Mouse (Mus musculus) 416B (cell line): ENCODE results near the gene Tmem121.

Source experiments
- DNase-seq: peaks from one replicate; pipeline ENCODE4 v3.0.0; 2011; ENCODE audit warnings: low read depth

The Tmem121 gene

GRCm38 (mm10) chr12:113185442-113186291 is at the start of gene Tmem121:
Gene Tmem121, plus strand, starts transcription at chr12:113185930.
- DNase-seq = no peak

GRCm38 (mm10) chr12:113136492-113137020 is 49.2 kb upstream of the Tmem121 start:
- no peak for DNase-seq

GRCm38 (mm10) chr12:113137260-113138213 is 48.2 kb upstream of the Tmem121 start:
- no peak for DNase-seq

- DNase-seq = no peak
Measured at GRCm38 (mm10) chr12:113138291-113138690, 47.4 kb upstream of the Tmem121 start.

- no peak for DNase-seq
Measured at GRCm38 (mm10) chr12:113138901-113139864, 46.5 kb upstream of the Tmem121 start.

- DNase-seq = no peak
Measured at GRCm38 (mm10) chr12:113139908-113140615, 45.7 kb upstream of the Tmem121 start, which contains the start of gene Crip2. Gene Crip2, plus strand, starts transcription at chr12:113140236.

GRCm38 (mm10) chr12:113140616-113141411 is 44.9 kb upstream of the Tmem121 start:
- DNase-seq = no peak

GRCm38 (mm10) chr12:113141531-113141973 is 44.2 kb upstream of the Tmem121 start:
- no peak for DNase-seq

GRCm38 (mm10) chr12:113142021-113142975 is 43.4 kb upstream of the Tmem121 start:
- no peak for DNase-seq

GRCm38 (mm10) chr12:113143164-113143563 is 42.6 kb upstream of the Tmem121 start:
- peak; percentile 21 for DNase-seq

- peak; percentile 36 for DNase-seq
Measured at GRCm38 (mm10) chr12:113144001-113144756, 41.6 kb upstream of the Tmem121 start.

GRCm38 (mm10) chr12:113144886-113145285 is 40.8 kb upstream of the Tmem121 start:
- no peak for DNase-seq

- no peak for DNase-seq
Measured at GRCm38 (mm10) chr12:113145591-113145990, 40.1 kb upstream of the Tmem121 start.

GRCm38 (mm10) chr12:113146112-113147057 is 39.3 kb upstream of the Tmem121 start, which contains the start of gene Crip1:
Gene Crip1, plus strand, starts transcription at chr12:113146316.
- peak; percentile 77 for DNase-seq

- DNase-seq = no peak
Measured at GRCm38 (mm10) chr12:113147481-113147880, 38.2 kb upstream of the Tmem121 start.

GRCm38 (mm10) chr12:113148381-113149035 is 37.2 kb upstream of the Tmem121 start:
- peak; percentile 46 for DNase-seq
